Mouse (Mus musculus): ENCODE measurements at regions not wholly inside any gene's neighbourhood (a gene's known extent, or its start where the extent isn't known, plus 50 kb on each side); places are given as distances from the start of the nearest gene placed in this dataset.

DNA sequence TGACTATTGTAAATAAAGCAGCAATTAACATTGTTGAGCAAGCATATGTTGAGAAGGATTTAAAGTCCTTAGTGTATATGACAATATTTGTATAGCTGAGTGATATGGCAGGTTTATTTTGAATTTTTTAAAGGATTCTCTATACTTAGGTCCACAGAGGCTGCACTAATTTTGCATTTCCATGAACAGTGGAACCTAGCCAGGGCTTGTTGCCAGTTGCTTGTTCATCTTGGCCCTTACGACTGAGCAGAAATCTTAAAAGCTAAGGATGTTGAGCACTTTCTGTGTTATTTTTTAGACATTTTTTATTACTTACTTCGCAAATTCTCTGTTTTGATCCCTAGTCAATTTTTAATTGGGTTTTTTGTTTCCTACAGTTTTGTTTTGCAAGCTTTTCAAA, 417.8 kb downstream of the Cdh7 start:
- no peak for DNase-seq (ENCODE audit: low read depth, low spot score)

DNA sequence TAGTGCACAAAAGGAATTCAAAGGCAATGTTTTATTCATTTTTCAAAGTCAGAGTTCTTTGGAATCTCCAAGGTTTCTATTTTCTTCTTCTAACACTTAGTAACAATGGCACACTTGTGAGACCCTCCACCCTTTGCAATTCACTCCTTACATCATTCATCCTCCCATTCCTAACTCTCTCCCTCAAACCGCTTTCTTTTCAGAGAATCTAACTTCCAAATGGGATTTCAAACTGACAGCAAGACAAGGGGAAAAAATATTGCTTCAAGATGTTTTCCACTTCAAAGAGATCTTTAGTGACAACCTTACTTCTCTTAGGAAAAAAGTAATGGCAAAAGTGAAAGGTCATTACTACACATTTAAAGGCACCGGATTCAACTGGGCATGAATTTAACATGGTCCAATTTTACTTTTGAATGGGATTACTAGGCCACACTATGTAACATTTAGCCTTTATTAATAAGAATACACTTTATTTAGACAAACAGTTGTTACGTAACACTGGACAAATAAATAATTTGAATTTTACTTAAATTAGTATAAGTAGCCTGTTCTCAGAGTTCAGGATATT, 465.6 kb downstream of the Cdh7 start:
- peak; percentile 16 for DNase-seq (ENCODE audit: low read depth, low spot score)

DNA sequence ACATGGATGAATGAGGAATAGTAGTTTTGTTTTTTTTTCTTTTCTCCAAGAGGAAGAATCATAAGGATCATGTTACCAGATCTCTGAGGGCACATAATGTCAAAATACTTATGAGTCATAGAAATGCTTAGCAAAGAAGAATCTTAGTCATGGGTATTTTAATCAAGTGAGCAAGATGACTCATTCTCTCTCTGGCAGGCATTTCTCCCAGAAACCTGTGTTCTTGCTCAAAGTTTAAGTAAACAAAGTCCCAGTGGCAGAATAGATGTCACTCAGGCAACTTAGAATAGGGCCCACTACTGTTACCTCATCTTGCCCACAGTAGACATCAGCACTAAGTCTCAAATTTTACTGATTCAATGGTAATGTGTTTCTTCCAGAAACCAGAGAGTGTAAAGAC, 493.9 kb downstream of the Cdh19 start:
- DNase-seq (ENCODE audit: low read depth, low spot score), result no peak

DNA sequence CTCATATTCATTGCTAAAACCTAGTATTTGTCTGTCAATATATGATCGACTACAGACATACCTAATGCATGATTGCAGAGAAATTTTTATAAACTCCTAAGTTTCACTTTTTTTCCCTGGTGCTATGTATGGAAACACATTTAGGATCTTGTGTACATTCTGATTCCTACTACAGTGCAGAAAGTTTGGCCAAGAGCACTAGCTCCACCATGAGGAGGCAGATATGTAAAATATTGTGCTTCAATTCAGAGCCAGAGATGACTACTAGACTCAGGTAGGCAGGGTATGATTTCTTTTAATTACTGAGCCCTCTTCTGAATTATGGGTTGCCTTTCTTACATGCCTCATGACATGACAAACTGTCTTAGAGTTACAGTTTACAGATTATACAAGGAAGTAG, 488.0 kb downstream of the Cdh19 start:
- no peak for DNase-seq (ENCODE audit: low read depth, low spot score)

Measured in forelimb bud, embryonic 11.5 days (tissue).